Mouse (Mus musculus): ENCODE data around the gene Bub1b. TPM values are rescaled to one million over a fixed set of nuclear protein-coding genes. Genes with fewer than 3 reads are reported as not detected.

Bub1b gene
- total and polyA plus RNA-seq, 3 experiments = 91.5 to 118 (median 99.3) TPM

- Histone ChIP-seq H3K4me2 (ENCODE audit: insufficient read depth, low read depth, poor library complexity, severe bottlenecking) (no peak overlapping the region), H3K27ac (ENCODE audit: insufficient read depth, low read depth) (no peak overlapping the region), H3K27me3 (replicated peaks) (peaks cover 7% of the 10 kb centered on the region), H3K9ac (ENCODE audit: insufficient read depth, low read depth) (no peak overlapping the region), H3K4me1 (ENCODE audit: control insufficient read depth in 1 of 2, insufficient read depth in 2 of 2) (peaks cover 24 to 52% of the 10 kb centered on the region in 2 experiments), H3K79me2 (replicated peaks; ENCODE audit: control insufficient read depth, extremely low read depth, insufficient read depth, poor library complexity, severe bottlenecking) (no peaks in the 10 kb centered on the region), H3K4me3 (replicated peaks in 1 of 3; ENCODE audit: low read depth in 2 of 3, low read length in 2 of 3, poor library complexity in 1 of 3) (no peak overlapping the region), H3K9me3 (replicated peaks; ENCODE audit: low read length) (no peaks in the 10 kb centered on the region), H3K36me3 (replicated peaks in 1 of 2; ENCODE audit: control insufficient read depth in 1 of 2, insufficient read depth in 1 of 2, low read length in 1 of 2) (no peaks in the 10 kb centered on the region)
- in situ Hi-C loops (cut with MboI; ENCODE audit: low pct_ligation_motif_present, low pct_unique_long_range_greater_than_20kb, low sequenced_read_pairs) = no loop called here
- TF ChIP-seq JUND (conservative IDR thresholded peaks at IDR 0.05; ENCODE audit: low read depth, low read length) (no peak), ZC3H11A (IDR thresholded peaks at IDR 0.05; ENCODE audit: low read depth, low read length) (no peak), MXI1 (IDR thresholded peaks at IDR 0.05; ENCODE audit: low read depth, low read length) (no peak), POLR2A (IDR thresholded peaks at IDR 0.05; ENCODE audit: low read depth, low read length) (no peak), KAT2A (IDR thresholded peaks at IDR 0.05; ENCODE audit: insufficient replicate concordance, low read length) (no peak), SIN3A (IDR thresholded peaks at IDR 0.05; ENCODE audit: low read length) (no peak), ELF1 (IDR thresholded peaks at IDR 0.05; ENCODE audit: low read depth, low read length) (no peak), CHD2 (IDR thresholded peaks at IDR 0.05; ENCODE audit: low read length) (no peak), TBP (conservative IDR thresholded peaks at IDR 0.05; ENCODE audit: low read depth, low read length) (no peak), MYC (IDR thresholded peaks at IDR 0.05; ENCODE audit: low read depth, low read length) (no peak), MAX (IDR thresholded peaks at IDR 0.05; ENCODE audit: low read length) (no peak)
- DNase-seq (ENCODE audit: extremely low read depth) = no peak
- dilution Hi-C loops (cut with MboI; ENCODE audit: extremely low pct_ligation_motif_present, extremely low pct_unique_long_range_greater_than_20kb, low sequenced_read_pairs) = no loop called here
These were observed 67.6 kb downstream of the Bub1b start for GRCm38 (mm10) chr2:118665616-118666015.

- H3K9ac ChIP-seq (ENCODE audit: insufficient read depth, low read depth) = no peak overlapping the region
- H3K36me3 ChIP-seq (replicated peaks in 1 of 2; ENCODE audit: control insufficient read depth in 1 of 2, insufficient read depth in 1 of 2, low read length in 1 of 2) = no peaks in the 10 kb centered on the region
- H3K27ac ChIP-seq (ENCODE audit: insufficient read depth, low read depth) = no peak overlapping the region
- H3K4me2 ChIP-seq (ENCODE audit: insufficient read depth, low read depth, poor library complexity, severe bottlenecking) = no peak overlapping the region
- H3K79me2 ChIP-seq (replicated peaks; ENCODE audit: control insufficient read depth, extremely low read depth, insufficient read depth, poor library complexity, severe bottlenecking) = no peaks in the 10 kb centered on the region
- no peak overlapping the region for H3K4me3 ChIP-seq (replicated peaks in 1 of 3; ENCODE audit: low read depth in 2 of 3, low read length in 2 of 3, poor library complexity in 1 of 3)
- no peak for DNase-seq (ENCODE audit: extremely low read depth)
- in situ Hi-C loops (cut with MboI; ENCODE audit: low pct_ligation_motif_present, low pct_unique_long_range_greater_than_20kb, low sequenced_read_pairs) (no loop called here), dilution Hi-C loops (cut with MboI; ENCODE audit: extremely low pct_ligation_motif_present, extremely low pct_unique_long_range_greater_than_20kb, low sequenced_read_pairs) (no loop called here)
- no peak for TF ChIP-seq PAX5 (IDR thresholded peaks at IDR 0.05; ENCODE audit: low read length)
- TF ChIP-seq ETS1 (conservative IDR thresholded peaks at IDR 0.05; ENCODE audit: low read depth, low read length) = no peak
- no peak for TF ChIP-seq MEF2A (IDR thresholded peaks at IDR 0.05; ENCODE audit: borderline replicate concordance, low read depth, low read length)
- TF ChIP-seq CTCF (conservative IDR thresholded peaks at IDR 0.05 in 1 of 2, IDR thresholded peaks at IDR 0.05 in 1 of 2; ENCODE audit: low read depth in 2 of 2, low read length in 2 of 2) = no peak
- TF ChIP-seq UBTF (IDR thresholded peaks at IDR 0.05; ENCODE audit: low read depth, low read length) = no peak
- TF ChIP-seq SMC3 (IDR thresholded peaks at IDR 0.05; ENCODE audit: low read depth, low read length) = no peak
- TF ChIP-seq USF1 (IDR thresholded peaks at IDR 0.05; ENCODE audit: low read depth, low read length) = no peak
- H3K27me3 ChIP-seq (replicated peaks) = peaks cover 7% of the 10 kb centered on the region
- H3K4me1 ChIP-seq (ENCODE audit: control insufficient read depth in 1 of 2, insufficient read depth in 2 of 2) = peaks cover 24 to 52% of the 10 kb centered on the region in 2 experiments
- no peaks in the 10 kb centered on the region for H3K9me3 ChIP-seq (replicated peaks; ENCODE audit: low read length)
These were observed 69.2 kb downstream of the Bub1b start for GRCm38 (mm10) chr2:118667181-118667580.

Measured in CH12.LX (cell line).